Mouse (Mus musculus) neural tube, embryonic 11.5 days (tissue): Measurements from ENCODE around the gene Btbd19. TPM values are rescaled to one million over a fixed set of nuclear protein-coding genes. Genes with fewer than 3 reads are reported as not detected.

ENCODE experiments used
- ATAC-seq: fragments of 200-750 bp; cut with Nextera tagmentation; 2 replicates; pipeline ENCODE4 v1.8.0; 2017; ENCODE audit warnings: moderate number of reproducible peaks, mild to moderate bottlenecking, moderate TSS enrichment, moderate library complexity; ENCODE audit not compliant: insufficient read depth, low FRiP score, low TSS enrichment
- DNase-seq: peaks from one replicate; pipeline ENCODE4 v3.0.0-alpha.2; 2015; ENCODE audit warnings: low spot score
- H3K27ac ChIP-seq: fragments of 300-500 bp; sonication (generic); 2 replicates; pipeline ENCODE4 v1.5.1; 2014; ENCODE audit warnings: low read depth, mild to moderate bottlenecking, low read length
- H3K27me3 ChIP-seq: fragments of 300-500 bp; sonication (generic); 2 replicates; pipeline ENCODE4 v1.6.1; 2014; ENCODE audit warnings: mild to moderate bottlenecking, low read length, mixed read lengths; ENCODE audit not compliant: control insufficient read depth, insufficient read depth
- H3K36me3 ChIP-seq: fragments of 300-500 bp; sonication (generic); 2 replicates; pipeline ENCODE4 v1.6.1; 2014; ENCODE audit warnings: mild to moderate bottlenecking, low read length, moderate library complexity, mixed read lengths; ENCODE audit not compliant: control insufficient read depth, insufficient read depth
- H3K4me1 ChIP-seq: fragments of 300-500 bp; sonication (generic); 2 replicates; pipeline ENCODE4 v1.6.1; 2014; ENCODE audit warnings: low read length, mixed read lengths; ENCODE audit not compliant: control insufficient read depth, insufficient read depth
- H3K4me2 ChIP-seq: fragments of 300-500 bp; sonication (generic); 2 replicates; pipeline ENCODE4 v1.6.1; 2014; ENCODE audit warnings: low read depth, mild to moderate bottlenecking, moderate library complexity
- H3K4me3 ChIP-seq: fragments of 300-500 bp; sonication (generic); 2 replicates; pipeline ENCODE4 v1.5.1; 2014; ENCODE audit warnings: low read depth, low read length
- H3K9ac ChIP-seq: fragments of 300-500 bp; sonication (generic); 2 replicates; pipeline ENCODE4 v1.6.1; 2014; ENCODE audit warnings: mild to moderate bottlenecking, low read length
- H3K9me3 ChIP-seq: fragments of 300-500 bp; sonication (generic); 2 replicates; pipeline ENCODE4 v1.6.1; 2016; ENCODE audit warnings: low read length; ENCODE audit not compliant: control insufficient read depth
- WGBS: fragments of 180-500 bp; shearing (Covaris S2); extraction: QIAGEN DNeasy Blood & Tissue Kit; methylation state at CpG from one replicate; pipeline ENCODE4 v1.1.7; 2014; 5-methylcytosine and 5-hydroxymethylcytosine counted together
- polyA plus RNA-seq: library from polyadenylated mRNA; unstranded; fragments of >200 nt; fragmentation: Nextera tagmentation; extraction: Ambion mirVana; gene quantifications from 2 replicates; pipeline ENCODE4 v1.2.1, GENCODE M21; 2014

Gene Btbd19
- polyA plus RNA-seq, 1 experiment from 2014 or later = 3.4 TPM

GRCm38 (mm10) chr4:117131890-117132793, 6.6 kb upstream of the Btbd19 start:
- peak; percentile 79 for DNase-seq
- Histone ChIP-seq H3K9ac (peak overlapping the region; percentile 76), H3K4me1 (peaks cover 29% of the 10 kb centered on the region), H3K27ac (peak overlapping the region; percentile 72), H3K27me3 (no peaks in the 10 kb centered on the region), H3K9me3 (no peaks in the 10 kb centered on the region), H3K36me3 (peaks cover 3% of the 10 kb centered on the region), H3K4me2 (peak overlapping the region; percentile 81), H3K4me3 (peak overlapping the region; percentile 78)
- whole genome bisulfite sequencing = 4% methylated on average over 7 of the region's 7 CpGs
- ATAC-seq = peak; percentile 68

- H3K27ac ChIP-seq = peak overlapping the region; percentile 72
- peak overlapping the region; percentile 26; the same call in 1 of the 2 replicates for H3K9ac ChIP-seq
- H3K36me3 ChIP-seq = peaks cover 3% of the 10 kb centered on the region
- H3K4me1 ChIP-seq = peaks cover 29% of the 10 kb centered on the region
- no peaks in the 10 kb centered on the region for H3K9me3 ChIP-seq
- H3K4me2 ChIP-seq = peak overlapping the region; percentile 81
- H3K27me3 ChIP-seq = no peaks in the 10 kb centered on the region
- 61% methylated on average over 6 of the region's 6 CpGs for WGBS
- H3K4me3 ChIP-seq = peak overlapping the region; percentile 78
- ATAC-seq (no peak), DNase-seq (no peak)
Observed at GRCm38 (mm10) chr4:117131198-117131597, 5.7 kb upstream of the Btbd19 start.

GRCm38 (mm10) chr4:117130790-117131189, 5.3 kb upstream of the Btbd19 start:
- peaks cover 3% of the 10 kb centered on the region for H3K36me3 ChIP-seq
- H3K27ac ChIP-seq = peak overlapping the region; percentile 72
- H3K4me3 ChIP-seq = no peak overlapping the region
- peaks cover 31% of the 10 kb centered on the region for H3K4me1 ChIP-seq
- no peak for ATAC-seq
- no peaks in the 10 kb centered on the region for H3K27me3 ChIP-seq
- WGBS = 51% methylated on average over 6 of the region's 6 CpGs
- H3K9me3 ChIP-seq = no peaks in the 10 kb centered on the region
- DNase-seq = peak; percentile 57
- peak overlapping the region; percentile 81; the same call in 1 of the 2 replicates for H3K4me2 ChIP-seq
- H3K9ac ChIP-seq = no peak overlapping the region

GRCm38 (mm10) chr4:117127991-117128686, 2.6 kb upstream of the Btbd19 start:
- ATAC-seq (no peak), DNase-seq (no peak)
- Histone ChIP-seq H3K36me3 (peaks cover 3% of the 10 kb centered on the region), H3K9ac (no peak overlapping the region), H3K4me2 (no peak overlapping the region), H3K9me3 (no peaks in the 10 kb centered on the region), H3K4me3 (no peak overlapping the region), H3K27ac (no peak overlapping the region), H3K27me3 (no peaks in the 10 kb centered on the region), H3K4me1 (peaks cover 41% of the 10 kb centered on the region)
- WGBS = 89% methylated on average over 33 of the region's 33 CpGs

- DNase-seq = no peak
- no peaks in the 10 kb centered on the region for H3K9me3 ChIP-seq
- ATAC-seq = no peak
- H3K4me3 ChIP-seq = no peak within 1 kb of the TSS
- H3K27me3 ChIP-seq = no peaks in the 10 kb centered on the region
- peak within 1 kb of the TSS; percentile 72 for H3K27ac ChIP-seq
- H3K4me2 ChIP-seq = no peak within 1 kb of the TSS
- H3K4me1 ChIP-seq = peaks cover 33% of the 10 kb centered on the region
- WGBS = 88% methylated on average over 9 of the region's 9 CpGs
- H3K36me3 ChIP-seq = peaks cover 3% of the 10 kb centered on the region
- H3K9ac ChIP-seq = peak within 1 kb of the TSS; percentile 56
Observed at GRCm38 (mm10) chr4:117126675-117127290, 1.3 kb upstream of the Btbd19 start, which contains the start of gene Tctex1d4. Gene Tctex1d4 (plus strand): TSS chr4:117126794.

- peak overlapping the region; percentile 72 for H3K27ac ChIP-seq
- no peaks in the 10 kb centered on the region for H3K27me3 ChIP-seq
- peak overlapping the region; percentile 56; the same call in 1 of the 2 replicates for H3K9ac ChIP-seq
- peaks cover 3% of the 10 kb centered on the region for H3K36me3 ChIP-seq
- 45% methylated on average over 15 of the region's 15 CpGs for WGBS
- H3K4me1 ChIP-seq = peaks cover 27% of the 10 kb centered on the region
- H3K4me2 ChIP-seq = no peak overlapping the region
- ATAC-seq = no peak
- peak; percentile 32 for DNase-seq
- no peak overlapping the region for H3K4me3 ChIP-seq
- no peaks in the 10 kb centered on the region for H3K9me3 ChIP-seq
Observed at GRCm38 (mm10) chr4:117125910-117126674, 567 bp upstream of the Btbd19 start.

GRCm38 (mm10) chr4:117124518-117125347, 792 bp downstream of the Btbd19 start:
- H3K27me3 ChIP-seq = no peaks in the 10 kb centered on the region
- H3K4me1 ChIP-seq = peaks cover 17% of the 10 kb centered on the region
- H3K9ac ChIP-seq = peak overlapping the region; percentile 56; the same call in 1 of the 2 replicates
- WGBS = 69% methylated on average over 14 of the region's 14 CpGs
- no peak overlapping the region for H3K4me3 ChIP-seq
- peaks cover 3% of the 10 kb centered on the region for H3K36me3 ChIP-seq
- ATAC-seq (no peak), DNase-seq (no peak)
- H3K4me2 ChIP-seq = no peak overlapping the region
- H3K9me3 ChIP-seq = no peaks in the 10 kb centered on the region
- H3K27ac ChIP-seq = peak overlapping the region; percentile 72
